Mouse (Mus musculus) NIH3T3 (cell line): ENCODE measurements around the gene Cdk17.

Experiments
- DNase-seq: peaks from one replicate; pipeline ENCODE4 v3.0.0-alpha.2; 2012; ENCODE audit warnings: low read depth

Gene Cdk17

GRCm38 (mm10) chr10:93231490-93231889 lies 70.8 kb downstream of the Cdk17 start:
- no peak for DNase-seq

- DNase-seq = no peak
Measured at GRCm38 (mm10) chr10:93231893-93232292, 71.2 kb downstream of the Cdk17 start.

GRCm38 (mm10) chr10:93233665-93234194 lies 73.1 kb downstream of the Cdk17 start:
- no peak for DNase-seq

- no peak for DNase-seq
Measured at GRCm38 (mm10) chr10:93234692-93235091, 74.0 kb downstream of the Cdk17 start.

- no peak for DNase-seq
Measured at GRCm38 (mm10) chr10:93239201-93239806, 78.6 kb downstream of the Cdk17 start.

GRCm38 (mm10) chr10:93242208-93242607 lies 81.5 kb downstream of the Cdk17 start:
- DNase-seq = no peak

GRCm38 (mm10) chr10:93242861-93243260 lies 82.2 kb downstream of the Cdk17 start:
- DNase-seq = no peak

GRCm38 (mm10) chr10:93244209-93244705 lies 83.6 kb downstream of the Cdk17 start:
- DNase-seq = no peak

GRCm38 (mm10) chr10:93246185-93246920 lies 85.7 kb downstream of the Cdk17 start:
- DNase-seq = no peak

GRCm38 (mm10) chr10:93247422-93247821 lies 86.7 kb downstream of the Cdk17 start:
- DNase-seq = no peak

- DNase-seq = no peak
Measured at GRCm38 (mm10) chr10:93247902-93248301, 87.2 kb downstream of the Cdk17 start.

GRCm38 (mm10) chr10:93248416-93248815 lies 87.7 kb downstream of the Cdk17 start:
- DNase-seq = no peak

- no peak for DNase-seq
Measured at GRCm38 (mm10) chr10:93249901-93250300, 89.2 kb downstream of the Cdk17 start.

- DNase-seq = no peak
Measured at GRCm38 (mm10) chr10:93250436-93251317, 90.0 kb downstream of the Cdk17 start.

GRCm38 (mm10) chr10:93251426-93251825 lies 90.8 kb downstream of the Cdk17 start:
- no peak for DNase-seq

GRCm38 (mm10) chr10:93252661-93253060 lies 92.0 kb downstream of the Cdk17 start:
- DNase-seq = no peak

GRCm38 (mm10) chr10:93253156-93253555 lies 92.5 kb downstream of the Cdk17 start:
- no peak for DNase-seq

- DNase-seq = no peak
Measured at GRCm38 (mm10) chr10:93255294-93255693, 94.6 kb downstream of the Cdk17 start.

- DNase-seq = no peak
Measured at GRCm38 (mm10) chr10:93259826-93260225, 99.2 kb downstream of the Cdk17 start.

GRCm38 (mm10) chr10:93261132-93261980 lies 100.7 kb downstream of the Cdk17 start:
- DNase-seq = peak; percentile 27

GRCm38 (mm10) chr10:93261981-93262499 lies 101.4 kb downstream of the Cdk17 start:
- no peak for DNase-seq
